Mouse (Mus musculus): ENCODE data around the gene Ptprg. TPM values are rescaled to one million over a fixed set of nuclear protein-coding genes. Genes with fewer than 3 reads are reported as not detected.

Ptprg gene
- total and polyA plus RNA-seq, 2 experiments from 2014 or later: 28.5 to 88.7 TPM

DNA sequence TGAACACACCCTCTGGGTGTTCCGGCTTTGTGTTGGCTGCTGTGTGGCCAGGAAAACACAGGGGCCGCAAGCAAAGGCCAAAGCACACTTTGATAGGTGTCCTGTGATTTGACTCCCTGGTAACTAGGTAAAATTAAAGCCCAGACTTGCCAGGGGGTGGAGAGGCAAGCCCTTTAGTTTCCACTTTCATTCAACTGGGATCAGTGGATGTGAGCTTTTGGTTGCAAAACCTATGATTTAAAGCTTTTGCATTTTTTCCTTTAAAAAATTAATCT, 551.8 kb downstream of the Ptprg start:
- Histone ChIP-seq H3K4me3 (ENCODE audit: low read depth, low read length) (no peak overlapping the region), H3K9me3 (ENCODE audit: low read length) (no peaks in the 10 kb centered on the region), H3K27ac (ENCODE audit: low read depth, low read length) (no peak overlapping the region), H3K4me1 (ENCODE audit: insufficient read depth) (no peaks in the 10 kb centered on the region), H3K9ac (no peak overlapping the region), H3K36me3 (ENCODE audit: insufficient read depth) (no peaks in the 10 kb centered on the region), H3K27me3 (ENCODE audit: insufficient read depth, low read length) (no peaks in the 10 kb centered on the region), H3K4me2 (ENCODE audit: low read depth) (no peak overlapping the region)
- DNase-seq (no peak), ATAC-seq (no peak)
- no peak for TF ChIP-seq CTCF (IDR thresholded peaks at IDR 0.05; ENCODE audit: low read depth)
- 81% methylated on average over 2 of the region's 2 CpGs for WGBS

DNA sequence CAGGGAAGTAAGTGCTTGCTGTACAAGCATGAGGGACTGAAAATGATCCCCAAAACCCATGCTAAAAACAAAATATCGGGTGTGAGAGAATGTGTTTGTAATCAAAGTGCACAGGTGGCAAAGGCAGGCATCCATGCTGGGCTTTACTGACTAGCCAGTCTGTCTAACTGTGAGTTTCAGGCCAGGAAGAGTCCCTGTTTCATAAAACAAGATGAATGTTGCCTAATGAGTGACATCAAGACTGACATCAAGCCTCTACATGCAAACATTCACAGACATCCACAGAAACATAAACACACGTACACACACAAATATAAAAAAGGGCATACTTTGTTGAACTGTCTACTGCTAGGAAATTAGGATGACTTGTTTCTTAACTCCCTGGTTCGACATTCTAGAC, 552.3 kb downstream of the Ptprg start:
- Histone ChIP-seq H3K9ac (no peak overlapping the region), H3K4me2 (ENCODE audit: low read depth) (no peak overlapping the region), H3K27ac (ENCODE audit: low read depth, low read length) (no peak overlapping the region), H3K27me3 (ENCODE audit: insufficient read depth, low read length) (no peaks in the 10 kb centered on the region), H3K4me3 (ENCODE audit: low read depth, low read length) (no peak overlapping the region), H3K9me3 (ENCODE audit: low read length) (no peaks in the 10 kb centered on the region), H3K4me1 (ENCODE audit: insufficient read depth) (no peaks in the 10 kb centered on the region), H3K36me3 (ENCODE audit: insufficient read depth) (no peaks in the 10 kb centered on the region)
- DNase-seq (no peak), ATAC-seq (no peak)
- 89% methylated on average over 3 of the region's 3 CpGs for WGBS
- no peak for TF ChIP-seq CTCF (IDR thresholded peaks at IDR 0.05; ENCODE audit: low read depth)

GRCm38 (mm10) chr14:12107459-12107858, 554.1 kb downstream of the Ptprg start:
- 77% methylated on average over 7 of the region's 7 CpGs for WGBS
- no peak overlapping the region for H3K9ac ChIP-seq
- H3K4me2 ChIP-seq (ENCODE audit: low read depth): no peak overlapping the region
- no peak overlapping the region for H3K27ac ChIP-seq (ENCODE audit: low read depth, low read length)
- DNase-seq (no peak), ATAC-seq (no peak)
- no peak for TF ChIP-seq CTCF (IDR thresholded peaks at IDR 0.05; ENCODE audit: low read depth)
- no peaks in the 10 kb centered on the region for H3K36me3 ChIP-seq (ENCODE audit: insufficient read depth)
- H3K4me1 ChIP-seq (ENCODE audit: insufficient read depth): no peaks in the 10 kb centered on the region
- H3K9me3 ChIP-seq (ENCODE audit: low read length): no peaks in the 10 kb centered on the region
- H3K27me3 ChIP-seq (ENCODE audit: insufficient read depth, low read length): no peaks in the 10 kb centered on the region
- no peak overlapping the region for H3K4me3 ChIP-seq (ENCODE audit: low read depth, low read length)

DNA sequence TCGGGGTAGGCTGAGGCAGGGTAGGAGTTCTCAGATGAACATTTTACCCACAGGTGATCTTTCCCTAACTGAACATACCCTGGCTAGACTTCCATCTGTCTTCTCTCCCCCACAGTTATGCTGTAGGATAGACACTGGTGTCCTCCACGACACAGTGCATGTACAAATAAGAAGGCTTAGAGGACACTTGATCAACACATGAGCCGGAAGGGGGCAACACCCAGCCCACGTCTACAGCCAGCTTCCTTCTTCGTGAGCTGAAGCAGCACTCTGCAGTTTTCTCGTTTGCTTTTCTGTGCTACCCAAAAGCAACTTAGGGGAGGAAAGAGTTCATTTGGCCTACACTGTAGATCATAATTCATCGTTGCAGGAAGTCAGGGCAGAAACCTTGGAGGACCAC, 554.7 kb downstream of the Ptprg start:
- H3K4me1 ChIP-seq (ENCODE audit: insufficient read depth): no peaks in the 10 kb centered on the region
- TF ChIP-seq CTCF (IDR thresholded peaks at IDR 0.05; ENCODE audit: low read depth): no peak
- H3K27ac ChIP-seq (ENCODE audit: low read depth, low read length): no peak overlapping the region
- H3K36me3 ChIP-seq (ENCODE audit: insufficient read depth): no peaks in the 10 kb centered on the region
- H3K4me2 ChIP-seq (ENCODE audit: low read depth): no peak overlapping the region
- H3K4me3 ChIP-seq (ENCODE audit: low read depth, low read length): no peak overlapping the region
- WGBS: 87% methylated on average over 7 of the region's 7 CpGs
- no peaks in the 10 kb centered on the region for H3K9me3 ChIP-seq (ENCODE audit: low read length)
- DNase-seq: no peak
- no peak overlapping the region for H3K9ac ChIP-seq
- no peaks in the 10 kb centered on the region for H3K27me3 ChIP-seq (ENCODE audit: insufficient read depth, low read length)
- no peak for ATAC-seq

GRCm38 (mm10) chr14:12112548-12113011, 559.2 kb downstream of the Ptprg start:
- H3K9me3 ChIP-seq (ENCODE audit: low read length): no peaks in the 10 kb centered on the region
- no peak overlapping the region for H3K4me3 ChIP-seq (ENCODE audit: low read depth, low read length)
- TF ChIP-seq CTCF (IDR thresholded peaks at IDR 0.05; ENCODE audit: low read depth): no peak
- no peak overlapping the region for H3K9ac ChIP-seq
- H3K27ac ChIP-seq (ENCODE audit: low read depth, low read length): no peak overlapping the region
- DNase-seq (no peak), ATAC-seq (peak; percentile 10; the same call in 1 of the 2 replicates)
- no peak overlapping the region for H3K4me2 ChIP-seq (ENCODE audit: low read depth)
- H3K27me3 ChIP-seq (ENCODE audit: insufficient read depth, low read length): no peaks in the 10 kb centered on the region
- H3K4me1 ChIP-seq (ENCODE audit: insufficient read depth): no peaks in the 10 kb centered on the region
- WGBS: 61% methylated on average over 2 of the region's 2 CpGs
- no peaks in the 10 kb centered on the region for H3K36me3 ChIP-seq (ENCODE audit: insufficient read depth)

- no peak overlapping the region for H3K4me3 ChIP-seq (ENCODE audit: low read depth, low read length)
- 44% methylated on average over 5 of the region's 5 CpGs for WGBS
- H3K27ac ChIP-seq (ENCODE audit: low read depth, low read length): no peak overlapping the region
- no peaks in the 10 kb centered on the region for H3K9me3 ChIP-seq (ENCODE audit: low read length)
- no peaks in the 10 kb centered on the region for H3K4me1 ChIP-seq (ENCODE audit: insufficient read depth)
- H3K9ac ChIP-seq: no peak overlapping the region
- H3K36me3 ChIP-seq (ENCODE audit: insufficient read depth): no peaks in the 10 kb centered on the region
- DNase-seq (no peak), ATAC-seq (no peak; the same call in 1 of the 2 replicates)
- no peak for TF ChIP-seq CTCF (IDR thresholded peaks at IDR 0.05; ENCODE audit: low read depth)
- H3K4me2 ChIP-seq (ENCODE audit: low read depth): no peak overlapping the region
- no peaks in the 10 kb centered on the region for H3K27me3 ChIP-seq (ENCODE audit: insufficient read depth, low read length)
Observed at GRCm38 (mm10) chr14:12113326-12113725, 560.0 kb downstream of the Ptprg start.

DNA sequence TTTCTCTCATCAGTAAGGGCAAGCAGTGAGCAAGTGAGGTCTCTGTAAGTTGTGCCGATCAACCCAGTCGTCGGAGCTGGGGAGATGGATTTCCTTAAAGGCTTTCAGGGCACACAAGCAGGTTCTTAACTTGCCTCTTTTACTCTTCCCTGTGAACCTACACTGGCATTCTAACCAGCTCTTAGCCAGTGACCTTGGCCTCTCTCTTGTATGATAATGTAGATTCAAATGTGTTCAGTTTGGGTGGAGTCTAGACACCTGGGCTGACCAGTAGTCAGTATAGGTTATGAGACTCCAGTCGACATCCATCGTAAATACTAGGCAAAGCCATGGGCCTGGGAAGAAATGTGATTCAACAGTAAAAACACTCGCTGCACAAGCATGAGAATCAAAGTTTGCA, 560.7 kb downstream of the Ptprg start:
- Histone ChIP-seq H3K27me3 (ENCODE audit: insufficient read depth, low read length) (no peaks in the 10 kb centered on the region), H3K4me2 (ENCODE audit: low read depth) (no peak overlapping the region), H3K27ac (ENCODE audit: low read depth, low read length) (no peak overlapping the region), H3K4me3 (ENCODE audit: low read depth, low read length) (no peak overlapping the region), H3K36me3 (ENCODE audit: insufficient read depth) (no peaks in the 10 kb centered on the region), H3K9ac (no peak overlapping the region), H3K4me1 (ENCODE audit: insufficient read depth) (no peaks in the 10 kb centered on the region), H3K9me3 (ENCODE audit: low read length) (no peaks in the 10 kb centered on the region)
- WGBS: 89% methylated on average over 6 of the region's 6 CpGs
- no peak for TF ChIP-seq CTCF (IDR thresholded peaks at IDR 0.05; ENCODE audit: low read depth)
- ATAC-seq (no peak), DNase-seq (no peak)

DNA sequence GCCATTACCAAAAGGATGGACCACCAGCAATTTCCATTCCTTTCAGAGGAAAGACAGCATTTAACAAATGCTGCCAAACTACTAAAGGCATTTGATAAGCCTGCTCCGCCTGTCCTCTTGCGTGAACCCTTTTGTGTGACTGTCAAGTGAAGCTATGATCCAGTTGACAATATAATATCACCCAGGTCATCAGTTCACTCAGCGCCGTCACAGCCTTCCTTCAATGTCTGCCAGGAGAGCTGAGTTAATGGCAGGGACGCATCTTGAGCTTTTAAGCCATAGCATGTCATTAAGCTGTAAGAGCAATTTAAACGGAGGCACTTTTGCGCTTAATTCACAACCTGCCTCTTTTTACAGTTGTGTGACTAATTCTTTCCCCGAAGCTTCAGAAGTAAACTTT, 565.9 kb downstream of the Ptprg start:
- DNase-seq (no peak), ATAC-seq (peak; percentile 54; the same call in 1 of the 2 replicates)
- no peak for TF ChIP-seq CTCF (IDR thresholded peaks at IDR 0.05; ENCODE audit: low read depth)
- H3K4me2 ChIP-seq (ENCODE audit: low read depth): no peak overlapping the region
- H3K27me3 ChIP-seq (ENCODE audit: insufficient read depth, low read length): no peaks in the 10 kb centered on the region
- no peaks in the 10 kb centered on the region for H3K36me3 ChIP-seq (ENCODE audit: insufficient read depth)
- no peaks in the 10 kb centered on the region for H3K4me1 ChIP-seq (ENCODE audit: insufficient read depth)
- no peaks in the 10 kb centered on the region for H3K9me3 ChIP-seq (ENCODE audit: low read length)
- no peak overlapping the region for H3K9ac ChIP-seq
- WGBS: 75% methylated on average over 8 of the region's 8 CpGs
- H3K4me3 ChIP-seq (ENCODE audit: low read depth, low read length): no peak overlapping the region
- no peak overlapping the region for H3K27ac ChIP-seq (ENCODE audit: low read depth, low read length)
